Mouse (Mus musculus) hindbrain, embryonic 16.5 days (tissue): Measurements from ENCODE around the gene Padi4. TPM values are rescaled to one million over a fixed set of nuclear protein-coding genes. Genes with fewer than 3 reads are reported as not detected.

Experiments
- ATAC-seq: fragments of 200-750 bp; cut with Nextera tagmentation; 2 replicates; pipeline ENCODE4 v1.8.0; 2017; ENCODE audit warnings: moderate TSS enrichment, moderate library complexity
- H3K27ac ChIP-seq: fragments of 300-500 bp; sonication (generic); 2 replicates; pipeline ENCODE4 v1.5.1; 2014; ENCODE audit warnings: low read depth, mild to moderate bottlenecking, control low read depth, low read length, moderate library complexity
- H3K27me3 ChIP-seq: fragments of 300-500 bp; sonication (generic); replicated peaks from 2 replicates; pipeline ENCODE4 v1.6.1; 2014; ENCODE audit warnings: low read length; ENCODE audit not compliant: control insufficient read depth, insufficient read depth
- H3K36me3 ChIP-seq: fragments of 300-500 bp; sonication (generic); 2 replicates; pipeline ENCODE4 v1.6.1; 2014; ENCODE audit warnings: mild to moderate bottlenecking, low read length, moderate library complexity, mixed read lengths; ENCODE audit not compliant: control insufficient read depth, insufficient read depth
- H3K4me1 ChIP-seq: fragments of 300-500 bp; sonication (generic); 2 replicates; pipeline ENCODE4 v1.6.1; 2014; ENCODE audit warnings: low read depth, low read length; ENCODE audit not compliant: control insufficient read depth, insufficient read depth
- H3K4me2 ChIP-seq: fragments of 300-500 bp; sonication (generic); 2 replicates; pipeline ENCODE4 v1.6.1; 2014; ENCODE audit warnings: mild to moderate bottlenecking, low read length, control low read depth, moderate library complexity
- H3K4me3 ChIP-seq: fragments of 300-500 bp; sonication (generic); 2 replicates; pipeline ENCODE4 v1.5.1; 2014; ENCODE audit warnings: mild to moderate bottlenecking, low read length, control low read depth, moderate library complexity
- H3K9ac ChIP-seq: fragments of 300-500 bp; sonication (generic); 2 replicates; pipeline ENCODE4 v1.6.1; 2014; ENCODE audit warnings: low read depth, mild to moderate bottlenecking, control low read depth, low read length, moderate library complexity
- H3K9me3 ChIP-seq: fragments of 300-500 bp; sonication (generic); 2 replicates; pipeline ENCODE4 v1.6.1; 2014; ENCODE audit warnings: mild to moderate bottlenecking, low read length, moderate library complexity; ENCODE audit not compliant: control insufficient read depth
- WGBS: fragments of 180-500 bp; shearing (Covaris S2); extraction: QIAGEN DNeasy Blood & Tissue Kit; methylation state at CpG from one replicate; pipeline ENCODE4 v1.1.7; 2014; 5-methylcytosine and 5-hydroxymethylcytosine counted together
- polyA plus RNA-seq: library from polyadenylated mRNA; unstranded; fragments of >200 nt; fragmentation: Nextera tagmentation; extraction: Ambion mirVana; gene quantifications from 2 replicates; pipeline ENCODE4 v1.2.1, GENCODE M21; 2015

The Padi4 gene
- polyA plus RNA-seq, 1 experiment from 2014 or later = 0.14 TPM

- H3K36me3 ChIP-seq = no peaks in the 10 kb centered on the region
- no peak overlapping the region for H3K27ac ChIP-seq
- ATAC-seq = no peak
- H3K4me1 ChIP-seq = no peaks in the 10 kb centered on the region
- no peak overlapping the region for H3K9ac ChIP-seq
- no peak overlapping the region for H3K4me2 ChIP-seq
- H3K27me3 ChIP-seq = no peaks in the 10 kb centered on the region
- WGBS = 82% methylated on average over 4 of the region's 4 CpGs
- no peaks in the 10 kb centered on the region for H3K9me3 ChIP-seq
- H3K4me3 ChIP-seq = no peak overlapping the region
Measured at GRCm38 (mm10) chr4:140731654-140732053, 42.4 kb downstream of the Padi4 start.

GRCm38 (mm10) chr4:140726907-140727306, 47.1 kb downstream of the Padi4 start:
- no peak overlapping the region for H3K4me2 ChIP-seq
- no peak for ATAC-seq
- no peak overlapping the region for H3K4me3 ChIP-seq
- WGBS = 93% methylated on average over 12 of the region's 12 CpGs
- no peaks in the 10 kb centered on the region for H3K27me3 ChIP-seq
- H3K9ac ChIP-seq = no peak overlapping the region
- H3K9me3 ChIP-seq = no peaks in the 10 kb centered on the region
- H3K36me3 ChIP-seq = no peaks in the 10 kb centered on the region
- no peaks in the 10 kb centered on the region for H3K4me1 ChIP-seq
- no peak overlapping the region for H3K27ac ChIP-seq

GRCm38 (mm10) chr4:140724739-140725138, 49.3 kb downstream of the Padi4 start:
- Histone ChIP-seq H3K9me3 (no peaks in the 10 kb centered on the region), H3K27me3 (no peaks in the 10 kb centered on the region), H3K36me3 (peaks cover 14% of the 10 kb centered on the region), H3K4me2 (no peak overlapping the region), H3K27ac (0 out of 2 replicates have a peak overlapping the region, but pooled peaks have one; percentile 30), H3K9ac (no peak overlapping the region), H3K4me3 (no peak overlapping the region), H3K4me1 (no peaks in the 10 kb centered on the region)
- WGBS = 59% methylated on average over 6 of the region's 6 CpGs
- peak; percentile 65; the same call in 1 of the 2 replicates for ATAC-seq

- H3K4me1 ChIP-seq = no peaks in the 10 kb centered on the region
- H3K9ac ChIP-seq = no peak overlapping the region
- no peaks in the 10 kb centered on the region for H3K27me3 ChIP-seq
- 0 out of 2 replicates have a peak, but pooled peaks have one; percentile 25 for ATAC-seq
- no peak overlapping the region for H3K4me2 ChIP-seq
- peaks cover 19% of the 10 kb centered on the region for H3K36me3 ChIP-seq
- 53% methylated on average over 5 of the region's 5 CpGs for WGBS
- no peak overlapping the region for H3K27ac ChIP-seq
- no peaks in the 10 kb centered on the region for H3K9me3 ChIP-seq
- H3K4me3 ChIP-seq = no peak overlapping the region
Measured at GRCm38 (mm10) chr4:140723801-140724200, 50.2 kb downstream of the Padi4 start.

- Histone ChIP-seq H3K4me1 (no peaks in the 10 kb centered on the region), H3K4me3 (no peak overlapping the region), H3K27ac (no peak overlapping the region), H3K4me2 (no peak overlapping the region), H3K9ac (no peak overlapping the region), H3K9me3 (no peaks in the 10 kb centered on the region), H3K36me3 (peaks cover 23% of the 10 kb centered on the region), H3K27me3 (no peaks in the 10 kb centered on the region)
- ATAC-seq = no peak; the same call in 1 of the 2 replicates
- WGBS = 84% methylated on average over 9 of the region's 9 CpGs
Measured at GRCm38 (mm10) chr4:140723192-140723591, 50.8 kb downstream of the Padi4 start.

GRCm38 (mm10) chr4:140722710-140723109, 51.3 kb downstream of the Padi4 start:
- Histone ChIP-seq H3K36me3 (peaks cover 27% of the 10 kb centered on the region), H3K4me1 (no peaks in the 10 kb centered on the region), H3K9ac (no peak overlapping the region), H3K9me3 (no peaks in the 10 kb centered on the region), H3K27me3 (no peaks in the 10 kb centered on the region), H3K27ac (no peak overlapping the region), H3K4me2 (no peak overlapping the region), H3K4me3 (no peak overlapping the region)
- 74% methylated on average over 9 of the region's 9 CpGs for WGBS
- 0 out of 2 replicates have a peak, but pooled peaks have one; percentile 15 for ATAC-seq

GRCm38 (mm10) chr4:140721968-140722490, 52.0 kb downstream of the Padi4 start:
- Histone ChIP-seq H3K4me1 (no peaks in the 10 kb centered on the region), H3K27me3 (no peaks in the 10 kb centered on the region), H3K9ac (no peak overlapping the region), H3K36me3 (peaks cover 31% of the 10 kb centered on the region), H3K4me2 (no peak overlapping the region), H3K27ac (no peak overlapping the region), H3K9me3 (no peaks in the 10 kb centered on the region), H3K4me3 (no peak overlapping the region)
- 83% methylated on average over 17 of the region's 20 CpGs for WGBS
- no peak for ATAC-seq

GRCm38 (mm10) chr4:140720091-140720490, 53.9 kb downstream of the Padi4 start:
- 91% methylated on average over 5 of the region's 5 CpGs for WGBS
- no peak overlapping the region for H3K9ac ChIP-seq
- H3K27me3 ChIP-seq = no peaks in the 10 kb centered on the region
- no peaks in the 10 kb centered on the region for H3K4me1 ChIP-seq
- H3K4me3 ChIP-seq = no peak overlapping the region
- no peak for ATAC-seq
- no peak overlapping the region for H3K4me2 ChIP-seq
- no peaks in the 10 kb centered on the region for H3K9me3 ChIP-seq
- H3K27ac ChIP-seq = no peak overlapping the region
- peaks cover 47% of the 10 kb centered on the region for H3K36me3 ChIP-seq

GRCm38 (mm10) chr4:140718436-140718835, 55.6 kb downstream of the Padi4 start:
- H3K4me3 ChIP-seq = no peak overlapping the region
- no peak for ATAC-seq
- H3K36me3 ChIP-seq = peaks cover 53% of the 10 kb centered on the region

More at GRCm38 (mm10) chr4:140718436-140718835, 55.6 kb downstream of the Padi4 start:
- H3K27ac ChIP-seq = no peak overlapping the region
- H3K27me3 ChIP-seq = no peaks in the 10 kb centered on the region
- 95% methylated on average over 9 of the region's 9 CpGs for WGBS
- H3K9ac ChIP-seq = no peak overlapping the region
- peaks cover 10% of the 10 kb centered on the region for H3K4me1 ChIP-seq
- no peak overlapping the region for H3K4me2 ChIP-seq
- H3K9me3 ChIP-seq = no peaks in the 10 kb centered on the region
